Mouse (Mus musculus) liver, embryonic 14.5 days (tissue): ENCODE measurements around the gene C1qb.

Source experiments
- CTCF ChIP-seq: IDR thresholded peaks from 2 replicates; pipeline ENCODE4 v1.5.1; 2016; ENCODE audit warnings: antibody characterized with exemption, low read depth, control low read depth
- EP300 ChIP-seq: IDR thresholded peaks from 2 replicates; pipeline ENCODE4 v1.6.1; 2016; ENCODE audit warnings: antibody characterized with exemption, low read depth

DNA sequence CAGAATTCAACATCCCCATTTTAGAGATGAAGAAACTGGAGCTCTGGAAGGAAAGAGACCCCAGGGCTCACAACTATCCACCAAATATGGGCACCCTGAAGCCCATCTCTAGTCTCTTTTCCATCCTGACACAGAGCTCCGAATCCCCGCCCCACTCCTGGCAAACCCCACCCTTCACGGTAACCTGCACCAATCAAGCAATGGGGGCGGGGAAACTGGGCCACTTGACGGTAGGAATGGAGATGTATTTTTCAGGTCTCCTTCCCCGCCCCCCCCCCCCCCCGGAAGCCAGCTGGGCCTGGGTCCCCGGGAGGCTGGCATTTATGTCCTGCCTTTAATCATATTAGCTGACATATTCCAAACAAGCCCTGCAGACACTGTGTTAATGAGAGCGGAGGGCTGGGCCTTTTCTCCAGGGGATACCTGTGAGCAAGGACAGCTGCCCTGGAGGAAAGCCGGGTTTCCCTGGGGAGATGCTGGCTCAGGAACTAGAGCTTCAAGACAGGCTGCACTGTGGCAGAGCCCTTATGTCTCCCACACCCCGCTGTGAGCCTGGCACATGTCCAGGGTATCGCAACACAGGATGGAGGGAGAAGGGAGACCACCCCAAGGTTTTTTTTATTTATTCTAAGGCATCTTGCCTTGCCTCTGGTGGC lies 18.2 kb downstream of the C1qb start:
- TF ChIP-seq CTCF (no peak), EP300 (no peak)
